18 mouse cellular contexts compared by ENCODE assay signal in the genomic region with DNA sequence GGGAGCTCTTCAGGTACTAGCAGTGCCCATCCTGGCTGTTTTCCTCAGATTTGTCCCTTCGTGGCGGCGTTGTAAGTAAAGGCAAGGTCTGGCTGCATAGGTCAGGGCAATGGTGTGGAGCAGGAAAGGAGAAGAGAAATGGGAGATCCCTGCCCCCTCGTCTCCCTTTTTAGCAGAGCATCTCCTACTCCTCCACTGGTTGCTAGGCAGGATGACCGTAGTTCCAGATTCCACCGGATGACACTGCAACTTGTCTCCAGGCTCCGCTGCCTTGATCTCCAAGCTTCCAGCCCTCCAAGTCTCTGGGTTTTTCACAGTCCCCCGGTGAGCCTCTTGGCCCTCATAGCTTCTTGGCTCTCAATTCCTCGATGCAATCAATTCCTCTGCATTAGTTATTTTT.
"Had no signal": no experiment of that assay in that cellular context is flagged by ENCODE, and none has a peak within 500 bp of the region (broad histone marks: within the 10 kb centered on the region; RNA-seq: fewer than 3 reads in every experiment).

No protein-coding gene starts in this region.

- H3K9ac ChIP-seq: lung, embryonic 14.5 days; midbrain, embryonic 12.5 days; neural tube, embryonic 13.5 days; neural tube, embryonic 15.5 days had no signal

- H3K9me3 ChIP-seq: midbrain, embryonic 10.5 days; midbrain, embryonic 12.5 days; neural tube, embryonic 13.5 days; neural tube, embryonic 15.5 days had no signal

- H3K36me3 ChIP-seq: midbrain, embryonic 10.5 days; midbrain, embryonic 12.5 days; neural tube, embryonic 13.5 days; neural tube, embryonic 15.5 days had no signal

- H3K27me3 ChIP-seq: neural tube, embryonic 13.5 days; neural tube, embryonic 15.5 days had no signal

- H3K27ac ChIP-seq: midbrain, embryonic 10.5 days; midbrain, embryonic 12.5 days; neural tube, embryonic 13.5 days; neural tube, embryonic 15.5 days had no signal

- H3K4me3 ChIP-seq: midbrain, embryonic 10.5 days; midbrain, embryonic 12.5 days; myocyte; neural tube, embryonic 13.5 days; neural tube, embryonic 15.5 days had no signal

- ATAC-seq: midbrain, embryonic 16.5 days had no signal

- H3K4me2 ChIP-seq: lung, embryonic 14.5 days; midbrain, embryonic 12.5 days; neural tube, embryonic 13.5 days; neural tube, embryonic 15.5 days had no signal

- DNase-seq: lung, adult 18-20 months; lung, embryonic 14.5 days; lung, postnatal 10 days; lung, postnatal 4 days; midbrain, embryonic 14.5 days; retina, postnatal 1 day; right cerebral cortex, adult 18-20 months; right cerebral cortex, postnatal 14 days; spleen, adult 18-20 months; thymus, adult 18-20 months; thymus, postnatal 14 days; thymus, postnatal 36 days had no signal
